Mouse (Mus musculus) olfactory bulb, adult 2 months (tissue): ENCODE measurements around the gene Tlcd2.

Experiments used
- CTCF ChIP-seq: fragments of 200-500 bp; IDR thresholded peaks from 2 replicates; pipeline ENCODE4 v1.5.1; 2012; ENCODE audit warnings: low read depth, mild to moderate bottlenecking, low read length, moderate library complexity; ENCODE audit not compliant: insufficient read depth
- POLR2A ChIP-seq: fragments of 200-500 bp; IDR thresholded peaks from 2 replicates; pipeline ENCODE4 v1.6.1; 2012; ENCODE audit warnings: mild to moderate bottlenecking, low read depth, low read length, moderate library complexity; ENCODE audit not compliant: insufficient read depth

GRCm38 (mm10) chr11:75512301-75513018 lies 50.9 kb downstream of the Tlcd2 start:
- TF ChIP-seq POLR2A: no peak
- TF ChIP-seq CTCF: no peak
